Mouse (Mus musculus) sigmoid colon, adult 10 weeks (tissue): ENCODE data around the gene Vmn1r13. TPM values are rescaled to one million over a fixed set of nuclear protein-coding genes. Genes with fewer than 3 reads are reported as not detected.

Experiments
- polyA plus RNA-seq: library from polyadenylated mRNA; stranded (reverse); fragments of 350-450 nt; fragmentation: Illumina TruSeq; extraction: RNeasy Lipid Tissue Mini Kit (QIAGEN cat#74804); gene quantifications from one replicate; pipeline ENCODE4 v1.2.3, GENCODE M21; 2014; ENCODE audit warnings: low read depth, low replicate concordance

The Vmn1r13 gene
- not detected for polyA plus RNA-seq

GRCm38 (mm10) chr6:57202990-57203389 is at the start of gene Vmn1r13:
TSS of gene Vmn1r13 (plus strand) at chr6:57203290.

GRCm38 (mm10) chr6:57156619-57157018 is 46.5 kb upstream of the Vmn1r13 start, which contains the start of gene Vmn1r12:
TSS of gene Vmn1r12 (plus strand) at chr6:57156919.

DNA sequence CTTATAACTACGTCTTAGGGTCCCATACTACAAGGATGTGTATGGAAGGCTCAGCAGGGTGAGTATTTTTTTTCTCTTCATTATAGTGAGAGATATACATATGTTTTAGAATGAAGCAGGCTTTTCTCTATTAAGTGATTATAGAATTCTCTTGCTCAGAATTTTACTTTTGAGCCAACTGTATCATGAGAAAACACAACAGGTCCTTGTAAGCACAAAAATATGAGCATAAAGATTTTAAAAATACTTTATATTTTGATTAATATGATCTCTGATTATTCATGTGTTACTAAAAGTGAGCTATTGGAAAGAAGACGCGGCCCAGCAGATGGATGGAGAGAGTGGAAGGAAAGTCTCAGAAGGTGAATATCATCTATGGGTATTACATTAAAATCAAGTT is 28.3 kb downstream of the Vmn1r13 start, which contains the start of gene Vmn1r14:
TSS of gene Vmn1r14 (plus strand) at position 301 of the 400 bp plus-strand sequence.

GRCm38 (mm10) chr6:57257652-57258051 is 54.6 kb downstream of the Vmn1r13 start, which contains the start of gene Vmn1r15:
TSS of gene Vmn1r15 (plus strand) at chr6:57257952.

Other genes with a start within 250 kb of the Vmn1r13 start
- not detected for gene Vmn1r5, start 233.0 kb upstream of the Vmn1r13 start, polyA plus RNA-seq
- not detected for gene Vmn1r6, start 206.0 kb upstream of the Vmn1r13 start, polyA plus RNA-seq
- not detected for gene Vmn1r7, start 178.0 kb upstream of the Vmn1r13 start, polyA plus RNA-seq
- gene Vmn1r8, start 171.0 kb upstream of the Vmn1r13 start, polyA plus RNA-seq, result not detected
- gene Vmn1r9, start 136.5 kb upstream of the Vmn1r13 start, polyA plus RNA-seq, result not detected
- not detected for gene Vmn1r10, start 93.8 kb upstream of the Vmn1r13 start, polyA plus RNA-seq
- gene Vmn1r11, start 69.8 kb upstream of the Vmn1r13 start, polyA plus RNA-seq, result not detected
- gene Vmn1r12, start 46.4 kb upstream of the Vmn1r13 start, polyA plus RNA-seq, result not detected
- gene Vmn1r14, start 28.4 kb downstream of the Vmn1r13 start, polyA plus RNA-seq, result not detected
- not detected for gene Vmn1r15, start 54.7 kb downstream of the Vmn1r13 start, polyA plus RNA-seq
- not detected for gene Vmn1r16, start 126.2 kb downstream of the Vmn1r13 start, polyA plus RNA-seq
- not detected for gene Vmn1r17, start 160.4 kb downstream of the Vmn1r13 start, polyA plus RNA-seq
- not detected for gene Vmn1r18, start 192.5 kb downstream of the Vmn1r13 start, polyA plus RNA-seq
- not detected for gene Vmn1r19, start 200.5 kb downstream of the Vmn1r13 start, polyA plus RNA-seq
- gene Vmn1r20, start 225.6 kb downstream of the Vmn1r13 start, polyA plus RNA-seq, result not detected